Mouse (Mus musculus): ENCODE results near the gene Mafk. TPM values are rescaled to one million over a fixed set of nuclear protein-coding genes. Genes with fewer than 3 reads are reported as not detected.

Gene Mafk
- polyA plus RNA-seq, 1 experiment, result 10.8 TPM

- Histone ChIP-seq H3K4me3 (ENCODE audit: control insufficient read depth, low read depth, low read length) (no peak overlapping the region), H3K27me3 (ENCODE audit: control insufficient read depth, insufficient read depth, low read length) (no peaks in the 10 kb centered on the region), H3K27ac (ENCODE audit: control insufficient read depth, insufficient read depth, low read depth, low read length) (no peak overlapping the region), H3K36me3 (ENCODE audit: control insufficient read depth, insufficient read depth, low read length) (peaks cover 1% of the 10 kb centered on the region), H3K4me1 (ENCODE audit: control insufficient read depth, insufficient read depth, low read length) (peaks cover 6% of the 10 kb centered on the region)
- no peak for TF ChIP-seq CTCF (IDR thresholded peaks at IDR 0.05; ENCODE audit: control insufficient read depth, insufficient read depth, insufficient replicate concordance, low read depth, low read length)
- TF ChIP-seq POLR2A (IDR thresholded peaks at IDR 0.05; ENCODE audit: control insufficient read depth, low read depth, low read length), result no peak
Observed at GRCm38 (mm10) chr5:139827593-139827992, 36.3 kb downstream of the Mafk start.

- Histone ChIP-seq H3K4me1 (ENCODE audit: control insufficient read depth, insufficient read depth, low read length) (peaks cover 6% of the 10 kb centered on the region), H3K36me3 (ENCODE audit: control insufficient read depth, insufficient read depth, low read length) (no peaks in the 10 kb centered on the region), H3K4me3 (ENCODE audit: control insufficient read depth, low read depth, low read length) (no peak overlapping the region), H3K27me3 (ENCODE audit: control insufficient read depth, insufficient read depth, low read length) (no peaks in the 10 kb centered on the region), H3K27ac (ENCODE audit: control insufficient read depth, insufficient read depth, low read depth, low read length) (no peak overlapping the region)
- TF ChIP-seq POLR2A (IDR thresholded peaks at IDR 0.05; ENCODE audit: control insufficient read depth, low read depth, low read length) (no peak), CTCF (IDR thresholded peaks at IDR 0.05; ENCODE audit: control insufficient read depth, insufficient read depth, insufficient replicate concordance, low read depth, low read length) (no peak)
Observed at GRCm38 (mm10) chr5:139829384-139829783, 38.1 kb downstream of the Mafk start.

GRCm38 (mm10) chr5:139830734-139831133, 39.4 kb downstream of the Mafk start:
- Histone ChIP-seq H3K4me3 (ENCODE audit: control insufficient read depth, low read depth, low read length) (no peak overlapping the region), H3K4me1 (ENCODE audit: control insufficient read depth, insufficient read depth, low read length) (peaks cover 6% of the 10 kb centered on the region)
- TF ChIP-seq CTCF (IDR thresholded peaks at IDR 0.05; ENCODE audit: control insufficient read depth, insufficient read depth, insufficient replicate concordance, low read depth, low read length) (no peak), POLR2A (IDR thresholded peaks at IDR 0.05; ENCODE audit: control insufficient read depth, low read depth, low read length) (no peak)

GRCm38 (mm10) chr5:139832125-139832524, 40.8 kb downstream of the Mafk start:
- Histone ChIP-seq H3K36me3 (ENCODE audit: control insufficient read depth, insufficient read depth, low read length) (no peaks in the 10 kb centered on the region), H3K4me3 (ENCODE audit: control insufficient read depth, low read depth, low read length) (no peak overlapping the region), H3K27me3 (ENCODE audit: control insufficient read depth, insufficient read depth, low read length) (no peaks in the 10 kb centered on the region), H3K27ac (ENCODE audit: control insufficient read depth, insufficient read depth, low read depth, low read length) (no peak overlapping the region), H3K4me1 (ENCODE audit: control insufficient read depth, insufficient read depth, low read length) (no peaks in the 10 kb centered on the region)
- TF ChIP-seq POLR2A (IDR thresholded peaks at IDR 0.05; ENCODE audit: control insufficient read depth, low read depth, low read length), result no peak

More at GRCm38 (mm10) chr5:139830734-139831133, 39.4 kb downstream of the Mafk start:
- H3K36me3 ChIP-seq (ENCODE audit: control insufficient read depth, insufficient read depth, low read length), result no peaks in the 10 kb centered on the region
- H3K27ac ChIP-seq (ENCODE audit: control insufficient read depth, insufficient read depth, low read depth, low read length), result no peak overlapping the region
- H3K27me3 ChIP-seq (ENCODE audit: control insufficient read depth, insufficient read depth, low read length), result no peaks in the 10 kb centered on the region

- Histone ChIP-seq H3K4me1 (ENCODE audit: control insufficient read depth, insufficient read depth, low read length) (no peaks in the 10 kb centered on the region), H3K36me3 (ENCODE audit: control insufficient read depth, insufficient read depth, low read length) (no peaks in the 10 kb centered on the region), H3K27me3 (ENCODE audit: control insufficient read depth, insufficient read depth, low read length) (no peaks in the 10 kb centered on the region), H3K27ac (ENCODE audit: control insufficient read depth, insufficient read depth, low read depth, low read length) (no peak overlapping the region), H3K4me3 (ENCODE audit: control insufficient read depth, low read depth, low read length) (no peak overlapping the region)
- TF ChIP-seq CTCF (IDR thresholded peaks at IDR 0.05; ENCODE audit: control insufficient read depth, insufficient read depth, insufficient replicate concordance, low read depth, low read length) (no peak), POLR2A (IDR thresholded peaks at IDR 0.05; ENCODE audit: control insufficient read depth, low read depth, low read length) (no peak)
Observed at GRCm38 (mm10) chr5:139835706-139836105, 44.4 kb downstream of the Mafk start.

GRCm38 (mm10) chr5:139838476-139838892, 47.2 kb downstream of the Mafk start:
- TF ChIP-seq POLR2A (IDR thresholded peaks at IDR 0.05; ENCODE audit: control insufficient read depth, low read depth, low read length) (no peak), CTCF (IDR thresholded peaks at IDR 0.05; ENCODE audit: control insufficient read depth, insufficient read depth, insufficient replicate concordance, low read depth, low read length) (no peak)

GRCm38 (mm10) chr5:139839142-139839541, 47.8 kb downstream of the Mafk start:
- TF ChIP-seq CTCF (IDR thresholded peaks at IDR 0.05; ENCODE audit: control insufficient read depth, insufficient read depth, insufficient replicate concordance, low read depth, low read length) (no peak), POLR2A (IDR thresholded peaks at IDR 0.05; ENCODE audit: control insufficient read depth, low read depth, low read length) (no peak)
- Histone ChIP-seq H3K4me3 (ENCODE audit: control insufficient read depth, low read depth, low read length) (no peak overlapping the region), H3K36me3 (ENCODE audit: control insufficient read depth, insufficient read depth, low read length) (no peaks in the 10 kb centered on the region), H3K27ac (ENCODE audit: control insufficient read depth, insufficient read depth, low read depth, low read length) (no peak overlapping the region), H3K4me1 (ENCODE audit: control insufficient read depth, insufficient read depth, low read length) (no peaks in the 10 kb centered on the region), H3K27me3 (ENCODE audit: control insufficient read depth, insufficient read depth, low read length) (no peaks in the 10 kb centered on the region)

More at GRCm38 (mm10) chr5:139838476-139838892, 47.2 kb downstream of the Mafk start:
- Histone ChIP-seq H3K27ac (ENCODE audit: control insufficient read depth, insufficient read depth, low read depth, low read length) (no peak overlapping the region), H3K4me3 (ENCODE audit: control insufficient read depth, low read depth, low read length) (no peak overlapping the region), H3K4me1 (ENCODE audit: control insufficient read depth, insufficient read depth, low read length) (no peaks in the 10 kb centered on the region), H3K36me3 (ENCODE audit: control insufficient read depth, insufficient read depth, low read length) (no peaks in the 10 kb centered on the region), H3K27me3 (ENCODE audit: control insufficient read depth, insufficient read depth, low read length) (no peaks in the 10 kb centered on the region)

All from testis, adult 2 months (tissue).